Mouse (Mus musculus): ENCODE results near the gene Kcnj10. TPM values are rescaled to one million over a fixed set of nuclear protein-coding genes. Genes with fewer than 3 reads are reported as not detected.

Gene Kcnj10
- total and polyA plus RNA-seq, 3 experiments, result 0.07 to 0.27 (median 0.08) TPM

DNA sequence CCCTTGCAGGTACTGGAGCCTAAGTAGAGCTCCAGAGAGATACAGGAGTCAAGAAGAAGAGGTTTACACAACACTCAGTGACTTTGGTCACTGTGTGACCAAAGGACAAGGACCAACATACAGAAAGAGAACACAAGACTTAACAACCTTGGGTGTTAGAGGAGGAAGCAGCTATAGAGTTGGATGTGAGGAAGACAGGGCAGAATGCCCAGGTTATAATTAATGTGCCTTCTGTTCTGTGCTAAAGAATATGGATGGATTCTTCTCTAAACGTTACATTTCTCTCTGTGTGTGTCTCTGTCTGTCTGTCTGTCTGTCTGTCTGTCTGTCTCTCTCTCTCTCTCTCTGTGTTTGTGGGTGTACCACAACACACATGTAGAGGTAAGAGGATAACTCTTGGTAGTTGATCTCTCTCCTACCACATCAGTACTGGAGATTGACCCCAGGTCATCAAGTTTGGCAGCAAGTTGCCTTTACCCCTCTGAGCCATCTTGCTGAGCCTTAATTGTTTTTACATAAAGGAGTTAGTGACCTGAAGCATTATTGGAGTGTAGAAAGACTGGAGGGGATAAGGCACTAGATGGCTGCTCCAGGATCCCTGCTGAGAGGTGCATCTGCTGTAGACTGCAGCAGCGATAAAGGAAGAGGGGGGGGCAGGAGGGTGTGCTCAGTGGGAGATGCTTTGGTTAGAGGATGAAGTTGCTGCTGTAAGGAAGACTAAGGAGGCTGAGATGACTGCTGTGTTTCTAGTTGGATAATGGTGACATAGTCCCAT, 3.4 kb upstream of the Kcnj10 start:
- Histone ChIP-seq H3K4me1 (ENCODE audit: control insufficient read depth, insufficient read depth, low read length) (no peaks in the 10 kb centered on the region), H3K27ac (no peak overlapping the region), H3K4me3 (no peak overlapping the region), H3K79me2 (replicated peaks; ENCODE audit: control insufficient read depth, insufficient read depth, low read length) (no peaks in the 10 kb centered on the region), H3K27me3 (ENCODE audit: control insufficient read depth, insufficient read depth, low read length) (peaks cover 6% of the 10 kb centered on the region; the same call in 1 of the 2 replicates), H3K36me3 (ENCODE audit: control insufficient read depth, insufficient read depth, low read length) (no peaks in the 10 kb centered on the region), H3K9ac (ENCODE audit: low read depth, low read length) (no peak overlapping the region)
- no peak for TF ChIP-seq EP300 (IDR thresholded peaks at IDR 0.05; ENCODE audit: insufficient read depth, low read depth, low read length)
- TF ChIP-seq CTCF (IDR thresholded peaks at IDR 0.05), result no peak
- TF ChIP-seq POLR2A (IDR thresholded peaks at IDR 0.05; ENCODE audit: insufficient read depth, low read depth, low read length), result no peak
- intact Hi-C loops (cut with DNase I), result no loop called here
- DNase-seq, result no peak
- WGBS, result 30% methylated on average over 2 of the region's 2 CpGs

DNA sequence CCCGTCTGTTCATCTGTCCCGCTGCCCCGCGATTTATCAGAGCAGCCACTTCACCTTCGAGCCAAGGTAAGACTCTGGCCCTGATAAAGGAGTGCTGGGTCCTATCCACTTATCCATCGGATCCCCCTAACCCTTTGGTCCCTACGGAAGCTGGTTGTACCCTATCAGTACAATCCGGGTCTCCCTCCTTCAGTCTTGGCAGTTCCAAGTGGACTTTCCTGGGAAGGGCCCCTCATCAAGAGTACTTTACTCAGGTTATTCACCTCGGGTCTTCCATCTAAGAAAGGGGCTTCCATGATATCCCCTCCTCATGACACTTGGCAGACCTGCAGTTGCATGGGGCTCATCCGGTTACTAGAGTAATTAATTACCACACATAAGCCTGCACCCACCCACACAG, 376 bp downstream of the Kcnj10 start:
- Histone ChIP-seq H3K27ac (no peak overlapping the region), H3K27me3 (ENCODE audit: control insufficient read depth, insufficient read depth, low read length) (peaks cover 6% of the 10 kb centered on the region; the same call in 1 of the 2 replicates), H3K79me2 (replicated peaks; ENCODE audit: control insufficient read depth, insufficient read depth, low read length) (no peaks in the 10 kb centered on the region), H3K9ac (ENCODE audit: low read depth, low read length) (no peak overlapping the region), H3K4me1 (ENCODE audit: control insufficient read depth, insufficient read depth, low read length) (no peaks in the 10 kb centered on the region), H3K4me3 (no peak overlapping the region), H3K36me3 (ENCODE audit: control insufficient read depth, insufficient read depth, low read length) (no peaks in the 10 kb centered on the region)
- WGBS, result 11% methylated on average over 10 of the region's 10 CpGs
- no peak for DNase-seq
- intact Hi-C loops (cut with DNase I), result no loop called here
- TF ChIP-seq CTCF (IDR thresholded peaks at IDR 0.05) (no peak), POLR2A (IDR thresholded peaks at IDR 0.05; ENCODE audit: insufficient read depth, low read depth, low read length) (no peak), EP300 (IDR thresholded peaks at IDR 0.05; ENCODE audit: insufficient read depth, low read depth, low read length) (no peak)

DNA sequence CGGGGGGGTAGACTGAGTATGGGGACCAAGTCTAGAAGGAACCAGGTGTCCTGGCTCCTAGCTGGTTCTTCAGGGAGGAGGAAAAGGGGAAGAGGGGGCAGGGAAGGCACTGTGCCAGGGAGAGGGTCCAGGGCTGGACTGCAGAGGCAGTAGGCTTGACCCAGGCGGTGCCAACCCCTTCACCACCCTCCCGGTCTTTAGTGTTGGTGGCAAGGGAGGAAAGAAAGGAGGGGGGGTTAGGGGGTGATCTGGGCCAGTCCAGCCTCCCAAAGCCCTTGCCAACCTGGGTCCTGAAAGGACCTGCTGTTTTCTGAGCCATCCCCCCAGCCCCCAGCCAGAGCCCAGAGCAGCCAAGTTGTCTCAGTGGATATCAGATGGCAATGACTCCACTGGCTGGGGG, 1.7 kb downstream of the Kcnj10 start:
- DNase-seq, result no peak
- H3K27me3 ChIP-seq (ENCODE audit: control insufficient read depth, insufficient read depth, low read length), result peaks cover 6% of the 10 kb centered on the region; the same call in 1 of the 2 replicates
- intact Hi-C loops (cut with DNase I), result no loop called here
- 79% methylated on average over 3 of the region's 3 CpGs for WGBS
- no peak overlapping the region for H3K4me3 ChIP-seq
- no peak overlapping the region for H3K27ac ChIP-seq
- H3K4me1 ChIP-seq (ENCODE audit: control insufficient read depth, insufficient read depth, low read length), result no peaks in the 10 kb centered on the region
- no peak overlapping the region for H3K9ac ChIP-seq (ENCODE audit: low read depth, low read length)
- no peaks in the 10 kb centered on the region for H3K36me3 ChIP-seq (ENCODE audit: control insufficient read depth, insufficient read depth, low read length)
- TF ChIP-seq EP300 (IDR thresholded peaks at IDR 0.05; ENCODE audit: insufficient read depth, low read depth, low read length) (no peak), CTCF (IDR thresholded peaks at IDR 0.05) (no peak), POLR2A (IDR thresholded peaks at IDR 0.05; ENCODE audit: insufficient read depth, low read depth, low read length) (no peak)
- H3K79me2 ChIP-seq (replicated peaks; ENCODE audit: control insufficient read depth, insufficient read depth, low read length), result no peaks in the 10 kb centered on the region

DNA sequence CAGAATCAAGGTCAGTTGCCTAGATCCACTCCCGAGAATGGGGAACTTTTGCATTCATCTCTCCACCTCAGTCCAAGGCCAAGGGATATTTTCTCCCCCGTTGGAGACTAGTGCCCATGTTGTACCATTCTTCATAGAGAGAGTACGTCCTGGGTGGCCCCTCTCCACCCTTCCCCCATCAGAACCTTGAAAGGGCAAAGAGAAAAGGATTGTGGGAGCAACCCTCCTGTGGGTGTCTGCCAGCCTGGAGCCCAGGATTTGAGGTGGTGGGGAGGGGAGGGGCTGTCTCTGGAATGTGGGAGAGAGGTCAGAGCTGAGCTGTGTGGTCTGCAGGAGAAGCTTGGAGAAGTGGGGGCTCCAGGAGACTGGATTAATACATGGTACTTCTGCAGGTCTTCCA, 2.9 kb downstream of the Kcnj10 start:
- no peaks in the 10 kb centered on the region for H3K36me3 ChIP-seq (ENCODE audit: control insufficient read depth, insufficient read depth, low read length)
- no peak overlapping the region for H3K9ac ChIP-seq (ENCODE audit: low read depth, low read length)
- H3K4me3 ChIP-seq, result no peak overlapping the region
- no peak overlapping the region for H3K27ac ChIP-seq
- H3K79me2 ChIP-seq (replicated peaks; ENCODE audit: control insufficient read depth, insufficient read depth, low read length), result no peaks in the 10 kb centered on the region
- H3K4me1 ChIP-seq (ENCODE audit: control insufficient read depth, insufficient read depth, low read length), result no peaks in the 10 kb centered on the region
- no peak for DNase-seq
- peaks cover 6% of the 10 kb centered on the region; the same call in 1 of the 2 replicates for H3K27me3 ChIP-seq (ENCODE audit: control insufficient read depth, insufficient read depth, low read length)
- no peak for TF ChIP-seq EP300 (IDR thresholded peaks at IDR 0.05; ENCODE audit: insufficient read depth, low read depth, low read length)
- no peak for TF ChIP-seq CTCF (IDR thresholded peaks at IDR 0.05)
- intact Hi-C loops (cut with DNase I), result no loop called here
- WGBS, result 54% methylated on average over 3 of the region's 3 CpGs

DNA sequence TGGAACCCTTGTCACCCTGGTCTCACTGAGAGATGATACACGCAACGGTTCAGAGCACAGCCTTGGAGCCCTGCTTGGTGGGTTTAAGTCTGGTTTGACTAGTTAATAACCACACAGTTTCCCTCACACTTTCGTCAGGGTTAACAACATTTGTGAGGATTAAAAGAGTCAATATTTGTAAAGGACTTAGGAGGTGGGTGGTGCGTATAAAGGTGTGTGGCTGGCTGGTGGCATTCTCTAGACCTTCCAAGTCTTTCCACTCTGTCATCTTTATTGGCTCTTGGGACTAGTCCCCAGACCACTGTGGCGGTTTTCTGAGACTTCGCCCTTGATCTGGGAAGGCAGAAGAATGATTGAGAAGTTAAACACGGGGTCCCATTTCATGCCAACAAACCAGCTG, 3.8 kb downstream of the Kcnj10 start:
- no peaks in the 10 kb centered on the region for H3K4me1 ChIP-seq (ENCODE audit: control insufficient read depth, insufficient read depth, low read length)
- H3K4me3 ChIP-seq, result no peak overlapping the region
- no peaks in the 10 kb centered on the region for H3K79me2 ChIP-seq (replicated peaks; ENCODE audit: control insufficient read depth, insufficient read depth, low read length)
- DNase-seq, result no peak
- H3K36me3 ChIP-seq (ENCODE audit: control insufficient read depth, insufficient read depth, low read length), result no peaks in the 10 kb centered on the region
- H3K27me3 ChIP-seq (ENCODE audit: control insufficient read depth, insufficient read depth, low read length), result peaks cover 6% of the 10 kb centered on the region; the same call in 1 of the 2 replicates
- intact Hi-C loops (cut with DNase I), result no loop called here
- TF ChIP-seq EP300 (IDR thresholded peaks at IDR 0.05; ENCODE audit: insufficient read depth, low read depth, low read length) (no peak), CTCF (IDR thresholded peaks at IDR 0.05) (no peak)
- 75% methylated on average over 7 of the region's 7 CpGs for WGBS
- H3K9ac ChIP-seq (ENCODE audit: low read depth, low read length), result no peak overlapping the region
- no peak overlapping the region for H3K27ac ChIP-seq

DNA sequence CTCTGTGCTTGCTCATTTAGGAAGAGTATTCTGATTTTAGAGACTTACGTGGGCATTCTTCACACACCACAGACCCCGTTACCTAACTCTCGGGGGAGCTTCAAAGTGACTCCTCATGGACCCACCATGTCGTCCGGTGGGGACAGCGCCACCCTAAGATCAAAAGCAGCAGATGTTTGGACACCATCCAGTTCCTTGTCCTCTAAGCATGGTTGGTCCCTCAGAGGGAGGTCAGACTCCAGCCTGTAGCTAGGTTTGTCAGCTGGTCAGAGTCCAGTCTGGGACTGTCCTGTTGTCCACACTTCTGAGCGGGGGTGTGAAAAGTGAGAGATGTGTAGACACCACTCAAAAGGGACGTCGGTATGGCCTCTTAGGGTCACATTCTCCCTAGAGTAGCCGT, 5.7 kb downstream of the Kcnj10 start:
- Histone ChIP-seq H3K36me3 (ENCODE audit: control insufficient read depth, insufficient read depth, low read length) (no peaks in the 10 kb centered on the region), H3K9ac (ENCODE audit: low read depth, low read length) (no peak overlapping the region), H3K4me1 (ENCODE audit: control insufficient read depth, insufficient read depth, low read length) (no peaks in the 10 kb centered on the region), H3K27ac (no peak overlapping the region), H3K79me2 (replicated peaks; ENCODE audit: control insufficient read depth, insufficient read depth, low read length) (no peaks in the 10 kb centered on the region), H3K4me3 (no peak overlapping the region), H3K27me3 (ENCODE audit: control insufficient read depth, insufficient read depth, low read length) (peaks cover 6% of the 10 kb centered on the region; the same call in 1 of the 2 replicates)
- WGBS, result 75% methylated on average over 10 of the region's 10 CpGs
- DNase-seq, result no peak
- intact Hi-C loops (cut with DNase I), result no loop called here
- no peak for TF ChIP-seq CTCF (IDR thresholded peaks at IDR 0.05)
- no peak for TF ChIP-seq POLR2A (IDR thresholded peaks at IDR 0.05; ENCODE audit: insufficient read depth, low read depth, low read length)
- no peak for TF ChIP-seq EP300 (IDR thresholded peaks at IDR 0.05; ENCODE audit: insufficient read depth, low read depth, low read length)

All from heart, adult 2 months (tissue).